Mouse (Mus musculus): ENCODE measurements at regions not wholly inside any gene's neighbourhood (a gene's known extent, or its start where the extent isn't known, plus 50 kb on each side); places are given as distances from the start of the nearest gene placed in this dataset.
A peak's percentile ranks its signal among the peaks of the same experiment; 100 is the strongest.

DNA sequence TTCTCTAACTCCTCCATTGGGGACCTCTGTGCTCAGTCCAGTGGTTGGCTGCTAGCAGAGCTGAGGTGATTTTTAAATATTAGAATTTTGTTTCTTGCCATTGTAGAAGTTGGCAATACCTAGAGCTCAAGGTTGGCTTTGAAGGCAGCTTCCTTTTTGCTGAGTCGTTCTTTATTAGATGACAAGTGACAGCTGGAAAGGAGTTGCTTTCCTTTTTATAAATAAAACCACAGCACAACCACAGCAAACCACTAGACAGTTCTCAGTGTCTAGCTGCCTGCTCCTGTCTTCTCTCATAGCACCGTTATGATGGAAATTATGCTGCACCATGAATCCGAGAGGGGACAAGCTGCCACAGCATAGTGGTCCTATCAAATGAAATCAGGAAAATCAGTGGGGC lies 354.8 kb upstream of the Impg1 start:
- no peak for TF ChIP-seq CTCF (IDR thresholded peaks at IDR 0.05; ENCODE audit: control insufficient read depth, insufficient read depth, insufficient read length)
- peak; percentile 9 for TF ChIP-seq MYOD1 (IDR thresholded peaks at IDR 0.05; ENCODE audit: control insufficient read depth, insufficient read length, low read depth)
- no peak for TF ChIP-seq MYOG (IDR thresholded peaks at IDR 0.05; ENCODE audit: control insufficient read depth, extremely low read depth, insufficient read length)
- no peak for TF ChIP-seq CEBPB (IDR thresholded peaks at IDR 0.05; ENCODE audit: low read depth)
- no peak for TF ChIP-seq USF1 (IDR thresholded peaks at IDR 0.05; ENCODE audit: low read depth)
- TF ChIP-seq MAX (IDR thresholded peaks at IDR 0.05), result no peak

All from C2C12 (cell line).